Mouse (Mus musculus) CH12.LX (cell line): ENCODE measurements at regions not wholly inside any gene's neighbourhood (a gene's known extent, or its start where the extent isn't known, plus 50 kb on each side); places are given as distances from the start of the nearest gene placed in this dataset.

Experiments
- CTCF ChIP-seq, 2 experiments: IDR thresholded peaks in 1 of 2; conservative IDR thresholded peaks in 1 of 2; 2 replicates each; pipeline ENCODE4 v1.5.1; 2011 to 2012; ENCODE audit warnings: low read depth in 2 of 2, low read length in 2 of 2, improper control_type of control experiment in 1 of 2, inconsistent platforms in 1 of 2, mild to moderate bottlenecking in 1 of 2, moderate library complexity in 1 of 2
- IRF4 ChIP-seq: IDR thresholded peaks from 2 replicates; pipeline ENCODE4 v1.6.1; 2014; ENCODE audit warnings: low read depth, mild to moderate bottlenecking, inconsistent platforms, low read length, improper control_type of control experiment
- MAFK ChIP-seq: IDR thresholded peaks from 2 replicates; pipeline ENCODE4 v1.6.1; 2011; ENCODE audit warnings: low read length, improper control_type of control experiment; ENCODE audit not compliant: insufficient replicate concordance
- POLR2A ChIP-seq: IDR thresholded peaks from 2 replicates; pipeline ENCODE4 v1.6.1; 2011; ENCODE audit warnings: low read depth, mild to moderate bottlenecking, improper control_type of control experiment, low read length
- RAD21 ChIP-seq: IDR thresholded peaks from 2 replicates; pipeline ENCODE4 v1.6.1; 2011; ENCODE audit warnings: low read depth, mild to moderate bottlenecking, low read length, improper control_type of control experiment, moderate library complexity
- USF1 ChIP-seq: IDR thresholded peaks from 2 replicates; pipeline ENCODE4 v1.6.1; 2014; ENCODE audit warnings: low read depth, mild to moderate bottlenecking, inconsistent platforms, low read length, improper control_type of control experiment

DNA sequence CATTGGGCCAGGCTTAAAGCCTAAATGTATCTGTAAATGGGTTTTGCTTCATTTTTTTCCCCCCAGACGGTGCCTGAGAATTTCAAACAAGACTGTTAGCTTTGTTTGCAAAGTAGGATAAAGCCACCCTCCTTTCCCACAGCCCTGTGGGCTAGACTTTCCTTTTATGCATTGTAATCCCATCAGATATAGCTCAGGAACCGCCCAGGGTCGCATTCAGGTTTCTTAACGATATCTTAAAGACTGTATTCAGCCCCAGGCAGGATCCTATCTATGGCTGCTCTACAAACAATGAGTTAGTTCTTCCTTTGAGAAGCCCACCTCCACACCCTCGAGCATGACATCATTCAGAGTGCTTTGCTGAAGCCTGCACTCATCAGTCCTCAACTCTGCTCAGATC lies 509.2 kb downstream of the Plekhb2 start:
- no peak for TF ChIP-seq IRF4
- TF ChIP-seq CTCF (conservative IDR thresholded peaks at IDR 0.05 in 1 of 2, IDR thresholded peaks at IDR 0.05 in 1 of 2; ENCODE audit: low read depth in 2 of 2, low read length in 2 of 2), result no peak
- no peak for TF ChIP-seq MAFK
- TF ChIP-seq USF1, result no peak
- TF ChIP-seq POLR2A, result no peak
- TF ChIP-seq RAD21, result no peak
